Mouse (Mus musculus): Measurements from ENCODE around the gene Scgb1b11.
"Not testable (repeated sequence)": the region's sequence is repeated elsewhere in the genome, so short reads cannot be mapped to it uniquely, and the experiment has no call there.

Gene Scgb1b11

GRCm38 (mm10) chr7:32222540-32222939 is at the start of gene Scgb1b11:
Scgb1b11 (plus strand) TSS chr7:32222840.
- not testable (repeated sequence) for DNase-seq (ENCODE audit: low read depth, low spot score); H3K36me3 ChIP-seq (ENCODE audit: control insufficient read depth, insufficient read depth, low read length, poor library complexity, severe bottlenecking); H3K27me3 ChIP-seq (ENCODE audit: control insufficient read depth, insufficient read depth, low read length, poor library complexity, severe bottlenecking)

GRCm38 (mm10) chr7:32211045-32211444 is 11.6 kb upstream of the Scgb1b11 start, which contains the start of gene Scgb2b11:
Scgb2b11 (minus strand) TSS chr7:32211145.
- H3K27me3 ChIP-seq (ENCODE audit: control insufficient read depth, insufficient read depth, low read length, poor library complexity, severe bottlenecking); H3K36me3 ChIP-seq (ENCODE audit: control insufficient read depth, insufficient read depth, low read length, poor library complexity, severe bottlenecking); DNase-seq (ENCODE audit: low read depth, low spot score): not testable (repeated sequence)
